10 mouse cellular contexts compared by ENCODE assay signal in the genomic region with DNA sequence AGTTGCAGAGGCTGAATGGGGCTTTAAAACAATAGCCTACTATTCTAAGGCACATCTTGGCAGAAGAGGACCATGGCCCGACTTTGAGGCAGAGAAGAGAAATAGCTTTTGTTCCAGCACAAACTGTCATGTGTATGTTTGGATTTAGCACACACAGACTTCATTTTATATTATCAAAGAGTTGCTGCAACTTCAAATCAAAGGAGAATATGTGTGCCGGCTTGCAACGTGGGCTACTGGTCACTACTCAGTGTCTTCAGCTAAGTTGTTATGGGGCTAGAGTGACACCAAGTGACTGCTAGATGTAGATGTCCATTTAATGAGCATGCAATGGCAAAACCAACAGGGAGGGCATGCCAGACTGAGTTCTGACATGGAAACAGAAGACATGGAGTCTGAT. TPM values are rescaled to one million over a fixed set of nuclear protein-coding genes. Genes with fewer than 3 reads are reported as not detected.
DNase-seq lines count a peak whose midpoint lies in the region.
"Had no signal": no experiment of that assay in that cellular context is flagged by ENCODE, and none has a peak within 500 bp of the region (broad histone marks: within the 10 kb centered on the region; RNA-seq: fewer than 3 reads in every experiment).

No protein-coding gene starts in this region.

- DNase-seq in embryo, embryonic 10 days (ENCODE audit: low spot score), result peak; percentile 31
- DNase-seq in embryo, embryonic 9.5 days (ENCODE audit: extremely low spot score), result no peak
- peak; percentile 43 for DNase-seq in left cerebral cortex, adult 11 months (ENCODE audit: low spot score)
- DNase-seq in left cerebral cortex, postnatal 10 days (ENCODE audit: extremely low spot score in 1 of 2, low spot score in 2 of 2), result no peak
- DNase-seq in cerebellum, adult 9-11 months, result peak; percentile 49
- DNase-seq in mesoderm, embryonic 11.5 days (ENCODE audit: low read depth, low spot score), result peak; percentile 4
- DNase-seq in ovary, adult 18-20 months (ENCODE audit: low spot score), result no peak
- DNase-seq in frontal cortex, postnatal 25 days (ENCODE audit: low spot score in 2 of 2), result no peak
- DNase-seq: adrenal gland, postnatal 10 days; spleen, adult 18-20 months had no signal

- intact Hi-C loops in left cerebral cortex, postnatal 10 days (cut with DNase I), result loop anchor here (5.0 kb wide), 2 partner anchors 86 to 161 kb away; a partner anchor contains a TSS

RNA-seq across cellular contexts. Expression of a gene that starts 46.1 kb away (rescaled TPM):
- total RNA-seq in left cerebral cortex, postnatal 10 days (2021), result 1 to 10 TPM; 1.5 to 2.3 TPM

RNA-seq across cellular contexts. Expression of a gene that starts 46.3 kb away (rescaled TPM):
- total RNA-seq in left cerebral cortex, postnatal 10 days (2021), result 10 to 100 TPM; 13.9 TPM

Comparison
In these comparisons a context has a peak if more than half of its experiments do, and no peak if none do; other contexts are left out.
1. DNase-seq: peak in embryo, embryonic 10 days (single experiment), left cerebral cortex, adult 11 months (single experiment), cerebellum, adult 9-11 months (single experiment) and mesoderm, embryonic 11.5 days (single experiment); none in embryo, embryonic 9.5 days (single experiment), left cerebral cortex, postnatal 10 days (0 of 2), ovary, adult 18-20 months (single experiment) and frontal cortex, postnatal 25 days (0 of 2).